Mouse (Mus musculus) cerebellum, adult 9-10 months (tissue): ENCODE measurements around the gene Sbno2.

Source experiments
- DNase-seq: peaks from one replicate; pipeline ENCODE4 v3.0.0; 2022

Gene Sbno2

DNA sequence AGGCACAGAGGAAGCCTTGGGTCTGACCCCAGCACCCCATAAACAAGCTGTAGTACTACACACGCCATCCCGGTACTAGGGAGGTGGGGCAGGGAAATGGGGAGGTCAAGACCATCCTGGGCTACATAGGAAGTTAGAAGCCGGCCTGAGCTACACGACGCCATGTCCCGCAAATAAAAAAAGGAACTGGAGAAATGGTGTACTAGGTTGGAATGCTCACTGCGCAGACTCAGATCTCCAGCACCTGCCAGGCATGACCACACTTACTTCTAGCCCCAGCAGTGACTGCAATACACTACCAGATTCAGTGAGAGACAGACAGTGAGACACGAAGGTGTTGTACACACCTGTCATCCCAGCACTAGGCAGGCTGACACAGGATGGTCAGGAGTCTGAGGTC is 17.9 kb downstream of the Sbno2 start:
- no peak for DNase-seq

DNA sequence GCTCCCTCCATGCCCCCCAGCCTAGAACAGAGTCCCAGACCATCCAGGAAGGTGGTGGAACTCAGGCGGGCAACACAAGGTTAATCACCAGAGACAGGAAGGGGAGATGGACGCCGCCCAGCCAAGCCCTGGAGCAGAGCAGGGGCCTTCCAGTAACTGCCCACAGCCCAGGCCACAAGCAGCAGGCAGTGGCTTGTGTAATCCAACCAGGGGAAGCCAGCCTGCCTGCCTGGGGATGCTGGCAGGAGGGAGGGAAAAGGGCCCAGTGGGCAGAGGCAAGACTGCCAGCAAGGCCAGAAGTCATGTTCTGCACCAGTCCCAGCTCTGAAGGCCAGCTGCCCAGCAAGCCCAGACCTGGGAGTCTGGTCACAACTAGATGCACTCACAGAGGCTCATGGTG is 18.5 kb downstream of the Sbno2 start:
- no peak for DNase-seq

DNA sequence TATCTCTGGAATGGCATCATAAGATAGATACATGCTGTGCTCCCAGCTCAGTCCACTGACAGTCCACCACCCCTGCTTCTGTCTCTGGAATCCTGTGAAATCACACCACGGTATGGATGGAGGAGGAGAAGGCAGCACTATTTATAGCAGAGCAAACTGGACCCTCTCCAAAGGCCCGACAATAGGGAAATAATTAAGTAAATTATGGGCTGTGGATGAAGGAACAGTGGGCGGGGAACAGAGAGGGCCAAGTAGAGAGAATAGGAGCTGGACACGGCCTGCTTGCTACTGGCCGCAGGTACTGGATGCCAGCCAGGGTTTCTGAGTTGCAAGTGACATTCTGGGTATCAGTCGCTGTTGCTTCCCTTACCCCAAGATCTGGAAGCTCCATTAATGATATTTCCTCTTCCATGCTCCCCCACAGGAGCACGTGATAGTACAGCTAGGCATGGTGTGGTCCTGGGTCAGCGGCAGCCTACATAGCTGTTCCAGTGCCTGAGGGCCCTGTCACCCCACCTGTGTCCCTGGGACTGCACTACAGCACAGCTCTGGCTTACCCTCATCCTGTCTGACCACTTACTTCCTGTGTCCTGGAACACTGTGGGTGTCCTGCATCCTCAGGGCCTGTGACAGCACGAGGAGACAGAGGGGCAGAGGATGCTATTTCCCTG is 20.4 kb downstream of the Sbno2 start:
- DNase-seq, result peak; percentile 59

DNA sequence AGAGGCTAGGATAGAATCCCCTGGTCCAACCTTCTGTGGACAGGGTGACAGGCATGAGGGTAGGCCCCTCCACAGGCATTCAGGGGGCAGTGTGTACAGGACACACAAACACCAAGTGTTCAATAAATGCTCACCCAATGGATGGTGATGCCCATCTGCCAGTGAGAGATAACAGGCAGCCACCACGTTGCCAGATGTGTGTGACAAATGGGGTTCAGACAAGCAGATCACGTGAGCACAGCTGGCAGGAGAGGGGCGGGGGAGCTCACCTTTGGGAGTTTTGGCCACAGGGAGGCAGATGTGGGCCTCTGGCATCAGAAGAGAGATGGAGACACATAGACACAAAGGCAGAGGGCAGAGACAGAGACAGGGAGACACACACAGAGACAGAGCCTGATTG is 24.3 kb downstream of the Sbno2 start:
- DNase-seq, result no peak

DNA sequence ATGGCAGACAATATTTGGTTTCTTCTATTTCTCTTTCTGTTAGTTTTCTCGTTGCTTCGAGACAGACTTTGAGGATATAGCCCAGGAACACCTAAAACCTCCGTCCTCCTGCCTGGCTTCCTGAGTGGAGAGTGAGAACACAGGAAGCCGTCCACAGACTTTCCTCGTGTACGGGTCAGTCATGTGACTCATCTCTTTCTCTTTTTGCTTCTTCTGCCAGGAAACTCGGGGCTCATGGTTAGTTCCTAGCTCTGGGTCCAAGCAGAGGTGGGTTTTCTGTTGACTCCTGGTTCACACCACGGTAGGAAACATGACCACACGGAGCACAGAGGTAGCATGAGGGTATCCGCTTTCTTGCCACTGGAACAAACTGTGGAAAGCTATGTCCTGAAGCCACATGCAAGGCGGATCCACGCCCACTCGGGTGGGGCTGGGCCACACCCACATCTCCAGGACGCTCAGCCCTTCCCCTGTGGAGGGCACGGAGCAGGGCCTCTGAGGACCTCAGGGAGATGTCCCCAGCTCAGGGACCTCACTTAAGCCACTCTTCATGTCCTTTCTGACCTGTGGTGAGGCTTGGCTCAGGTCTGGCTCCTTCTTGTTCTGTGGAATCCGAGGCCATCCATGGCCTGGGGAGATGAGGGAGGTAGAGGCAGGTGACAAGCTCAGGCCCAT is 24.8 kb downstream of the Sbno2 start:
- no peak for DNase-seq

DNA sequence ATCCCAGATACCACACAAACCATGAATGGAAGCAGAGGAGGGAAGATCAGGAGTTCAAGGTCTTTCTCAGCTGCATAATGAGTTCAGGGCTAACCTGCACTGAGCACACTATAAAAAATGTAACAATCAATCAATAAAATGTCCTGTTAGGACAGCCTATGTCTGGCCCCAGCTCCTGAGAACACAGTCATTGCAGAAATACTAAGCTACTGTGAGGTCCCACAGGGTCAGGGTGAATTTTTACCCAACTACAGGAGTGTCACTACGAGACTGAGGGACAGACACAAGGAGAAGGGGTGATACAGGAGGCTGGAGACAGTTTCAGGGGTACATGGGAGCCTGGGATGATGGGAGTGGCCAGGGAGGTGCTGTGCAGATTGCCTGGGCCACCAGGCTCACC is 27.0 kb downstream of the Sbno2 start:
- no peak for DNase-seq

DNA sequence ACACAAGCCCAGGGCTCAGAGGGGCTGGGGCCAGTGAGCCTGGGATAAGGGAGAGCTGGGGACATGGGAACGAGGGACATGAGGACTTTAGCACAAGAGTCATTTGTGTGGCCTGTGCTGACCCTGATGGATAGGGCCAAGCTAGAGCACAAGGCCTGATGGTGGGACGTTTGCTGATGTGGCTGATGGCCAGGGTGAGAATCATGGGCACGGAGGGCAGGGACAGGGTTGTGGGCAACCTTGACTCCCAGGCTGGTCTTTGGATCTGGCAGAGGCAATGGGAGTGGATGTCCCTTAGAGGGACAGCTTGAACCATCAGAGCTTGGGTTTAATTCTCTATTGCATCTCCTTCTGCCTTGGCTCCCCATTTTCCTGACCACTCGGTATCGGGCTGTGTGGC is 28.1 kb downstream of the Sbno2 start:
- DNase-seq, result no peak

DNA sequence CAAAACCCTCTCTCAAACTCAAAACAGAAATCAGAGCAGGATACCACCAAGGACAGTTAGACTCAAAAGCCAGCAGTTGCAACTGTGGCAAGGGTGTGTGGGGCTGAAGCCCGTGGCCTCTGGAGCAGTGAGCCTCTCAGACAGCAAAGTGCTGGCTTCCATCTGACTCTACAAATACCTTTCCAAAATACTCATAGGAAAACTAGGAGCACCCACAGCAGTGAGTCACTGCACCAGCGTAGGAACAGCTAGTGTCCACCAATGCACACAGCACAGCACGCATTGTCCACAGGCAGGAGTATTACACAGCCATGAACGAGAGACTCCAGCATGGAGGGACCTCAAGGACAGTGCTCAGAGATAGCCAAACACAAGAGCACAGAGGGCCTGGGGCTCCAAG is 29.0 kb downstream of the Sbno2 start:
- DNase-seq, result no peak

DNA sequence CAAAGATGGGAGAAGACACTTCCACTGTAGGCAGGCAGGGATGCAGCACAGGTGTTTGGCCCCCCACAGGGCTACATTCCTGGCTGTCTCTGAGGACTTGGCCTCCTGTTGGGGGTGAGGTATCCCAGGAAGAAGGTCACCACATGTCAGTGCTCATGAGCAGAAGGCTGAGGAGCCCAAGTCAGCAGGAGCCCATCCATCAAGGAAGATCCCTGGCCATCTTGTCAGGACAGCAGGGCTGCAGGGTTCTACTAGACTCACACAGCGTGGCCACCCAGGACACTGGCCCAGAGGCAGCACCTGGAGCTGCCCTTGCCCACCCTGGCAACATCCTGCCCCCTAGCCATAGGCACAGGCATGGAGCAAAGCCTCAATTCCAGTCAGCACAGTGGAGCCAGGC is 29.4 kb downstream of the Sbno2 start:
- no peak for DNase-seq

DNA sequence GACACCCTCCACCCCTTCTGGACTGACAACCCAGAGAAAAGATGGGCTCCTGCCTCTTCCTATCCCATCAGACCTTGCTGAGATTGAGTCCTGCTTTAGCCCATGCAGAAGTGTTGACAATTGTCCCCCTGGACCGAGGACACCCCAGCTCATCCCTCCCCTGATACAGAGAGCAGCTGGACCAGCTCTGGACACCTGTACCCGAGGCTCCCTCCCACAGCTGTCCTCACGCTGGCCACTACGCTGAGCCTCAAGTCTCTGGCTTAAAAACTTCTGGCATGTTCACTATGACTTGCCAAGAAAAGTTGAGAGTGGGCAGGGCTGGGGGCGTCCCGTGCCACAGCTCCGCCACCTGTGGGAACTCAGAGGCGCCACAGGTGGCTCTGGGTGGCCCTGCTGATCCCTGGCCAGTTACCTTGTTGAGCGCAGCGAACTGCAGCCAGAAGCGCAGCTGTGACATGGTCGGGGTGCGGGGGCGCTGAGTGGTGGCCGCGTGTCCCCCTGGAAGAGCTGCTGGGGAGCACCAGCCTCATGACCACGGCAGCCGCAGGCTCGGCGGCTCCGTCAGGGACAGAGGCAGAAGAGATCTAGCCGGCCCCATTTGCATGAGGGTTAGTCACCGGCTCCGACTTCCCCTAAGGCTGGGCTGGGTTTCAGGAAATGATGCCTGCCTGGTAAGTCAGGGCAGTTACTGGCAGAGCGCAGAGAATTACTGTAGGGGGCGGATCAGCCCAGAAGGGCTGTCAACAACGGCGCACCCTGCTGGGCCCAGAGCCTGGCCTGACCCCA is 30.4 kb downstream of the Sbno2 start:
- DNase-seq, result no peak

DNA sequence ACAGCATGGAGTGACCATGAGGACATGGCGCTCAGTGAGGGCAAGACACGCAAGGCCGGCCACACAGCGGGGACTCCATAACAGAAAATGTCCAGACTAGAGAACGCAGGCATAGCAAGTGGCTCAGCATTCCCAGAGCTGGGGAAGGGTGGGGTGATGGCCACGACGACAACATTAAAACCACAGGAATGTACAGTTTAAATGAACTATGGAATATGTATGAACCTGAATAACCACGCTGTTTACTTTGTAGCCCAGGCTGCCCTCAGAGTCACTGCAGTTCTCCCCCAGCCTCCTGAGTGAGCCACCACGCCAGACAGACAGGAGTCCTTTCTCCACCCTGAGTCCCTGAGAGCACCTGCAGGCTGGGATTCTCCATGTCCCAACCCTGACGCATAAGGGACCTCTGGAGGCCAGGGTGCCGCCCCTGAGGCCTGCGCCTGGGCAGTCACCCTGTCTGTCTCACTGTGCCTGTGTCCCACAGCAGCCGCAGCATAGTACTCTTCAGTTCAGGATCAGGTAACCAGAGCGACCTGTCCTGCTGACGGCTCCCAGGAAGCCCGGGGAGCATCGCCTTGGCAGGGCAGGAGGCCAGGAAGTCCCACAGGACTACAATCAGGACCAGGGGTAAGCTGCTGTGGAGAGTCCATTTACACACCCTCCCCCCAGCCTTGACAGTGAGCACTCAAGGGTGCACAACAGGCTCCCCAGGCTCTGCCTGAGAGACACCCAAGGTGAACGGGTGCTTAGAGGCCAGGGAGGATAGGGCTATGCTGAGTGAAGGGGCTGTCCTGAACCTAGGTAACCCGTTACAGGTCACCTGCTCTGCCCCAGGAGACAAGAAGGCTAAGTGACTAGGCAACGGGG is 32.5 kb downstream of the Sbno2 start:
- no peak for DNase-seq

DNA sequence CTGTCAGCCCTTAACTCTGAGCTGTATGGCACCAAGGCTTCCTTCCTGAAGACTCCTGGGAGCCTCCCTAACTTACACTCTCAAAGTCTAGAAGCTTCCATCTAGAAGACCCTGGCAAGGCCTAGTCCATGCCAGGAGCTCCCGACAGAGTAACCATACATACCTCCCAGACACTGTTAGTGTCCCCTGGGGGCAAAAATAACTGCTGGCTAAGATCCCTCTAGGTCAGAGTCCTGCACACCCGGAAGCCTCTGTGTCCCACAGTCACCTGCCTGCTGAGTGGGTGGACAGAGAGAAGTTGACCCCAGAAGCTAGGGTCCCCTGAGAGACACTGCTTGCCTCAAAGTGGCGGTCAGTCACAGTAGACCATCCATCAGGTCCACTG is 33.9 kb downstream of the Sbno2 start:
- DNase-seq, result no peak

DNA sequence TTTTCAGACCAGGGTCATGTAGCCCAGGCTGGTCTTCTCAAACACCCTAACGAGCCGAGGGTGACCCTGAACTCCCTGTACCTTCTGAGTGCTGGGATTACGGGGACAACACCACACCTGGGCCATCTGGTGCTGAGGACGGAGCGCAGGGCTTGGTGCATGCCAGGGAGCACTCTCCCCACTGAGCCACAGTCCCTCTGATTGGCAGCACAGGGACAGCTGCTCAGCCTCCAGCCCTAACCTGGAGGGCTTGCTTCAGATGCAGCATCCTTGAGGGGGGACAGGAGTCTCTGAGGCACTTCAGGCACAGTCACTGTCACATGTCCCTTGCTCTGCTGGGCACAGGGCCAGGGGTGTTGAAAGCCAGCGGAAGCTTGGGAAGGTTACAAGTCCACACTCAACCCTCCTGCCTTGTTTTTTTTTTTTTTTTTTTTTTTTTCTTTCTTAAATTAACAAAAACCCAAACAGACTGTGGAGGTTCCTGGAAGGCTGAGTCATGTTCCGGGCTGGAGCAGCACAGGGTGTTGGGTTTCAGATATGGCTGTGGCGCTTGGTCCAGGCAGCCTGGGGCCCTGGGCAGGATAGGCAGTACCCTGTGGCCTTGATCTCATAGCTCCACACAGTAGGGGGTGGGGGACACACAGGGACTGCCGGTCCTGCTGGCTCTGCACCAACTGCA is 34.4 kb downstream of the Sbno2 start:
- peak; percentile 88 for DNase-seq

DNA sequence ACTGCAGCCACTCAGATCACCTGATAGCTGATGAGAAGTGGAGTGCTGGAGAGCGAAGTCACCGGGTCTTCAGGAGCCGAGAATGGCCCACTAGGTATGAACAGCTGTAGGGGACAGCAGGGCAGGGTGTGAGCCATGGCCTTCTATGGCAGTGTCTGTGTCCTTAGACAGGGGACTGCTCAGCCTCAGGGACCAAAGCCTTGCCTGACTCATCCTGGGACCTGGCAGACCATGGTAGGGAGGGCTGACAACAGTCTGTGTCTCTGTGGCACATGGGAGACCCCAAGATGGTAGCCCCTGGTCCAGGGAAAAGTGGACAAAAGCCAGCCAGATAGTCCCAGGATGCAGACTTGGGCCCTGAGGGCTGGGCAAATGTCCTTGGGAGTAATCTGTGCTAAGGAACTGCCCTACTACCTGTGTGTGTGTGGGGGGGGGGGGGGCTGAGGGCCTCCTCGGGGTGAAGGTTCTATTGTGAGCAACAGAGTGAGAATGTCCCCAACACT is 35.4 kb downstream of the Sbno2 start:
- DNase-seq, result no peak

DNA sequence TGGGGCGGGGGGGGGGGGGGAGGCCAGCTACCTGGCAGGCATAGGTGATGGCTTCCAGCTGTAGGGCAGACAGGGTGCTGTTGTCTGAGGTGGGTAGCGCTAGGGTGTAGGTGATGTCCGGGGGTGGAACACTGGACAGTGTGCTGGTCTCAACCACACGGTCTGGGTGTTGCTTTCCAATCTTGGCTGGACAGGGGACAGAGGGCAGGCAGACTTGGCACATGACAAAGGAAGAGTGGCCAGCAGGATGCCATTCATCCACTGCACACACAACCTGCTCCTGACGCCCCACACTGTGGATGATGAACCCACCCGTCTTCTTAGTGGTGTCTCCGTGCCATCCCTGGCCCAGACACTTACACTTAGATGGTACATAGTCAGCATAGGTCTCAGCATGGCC is 36.1 kb downstream of the Sbno2 start:
- DNase-seq, result no peak

DNA sequence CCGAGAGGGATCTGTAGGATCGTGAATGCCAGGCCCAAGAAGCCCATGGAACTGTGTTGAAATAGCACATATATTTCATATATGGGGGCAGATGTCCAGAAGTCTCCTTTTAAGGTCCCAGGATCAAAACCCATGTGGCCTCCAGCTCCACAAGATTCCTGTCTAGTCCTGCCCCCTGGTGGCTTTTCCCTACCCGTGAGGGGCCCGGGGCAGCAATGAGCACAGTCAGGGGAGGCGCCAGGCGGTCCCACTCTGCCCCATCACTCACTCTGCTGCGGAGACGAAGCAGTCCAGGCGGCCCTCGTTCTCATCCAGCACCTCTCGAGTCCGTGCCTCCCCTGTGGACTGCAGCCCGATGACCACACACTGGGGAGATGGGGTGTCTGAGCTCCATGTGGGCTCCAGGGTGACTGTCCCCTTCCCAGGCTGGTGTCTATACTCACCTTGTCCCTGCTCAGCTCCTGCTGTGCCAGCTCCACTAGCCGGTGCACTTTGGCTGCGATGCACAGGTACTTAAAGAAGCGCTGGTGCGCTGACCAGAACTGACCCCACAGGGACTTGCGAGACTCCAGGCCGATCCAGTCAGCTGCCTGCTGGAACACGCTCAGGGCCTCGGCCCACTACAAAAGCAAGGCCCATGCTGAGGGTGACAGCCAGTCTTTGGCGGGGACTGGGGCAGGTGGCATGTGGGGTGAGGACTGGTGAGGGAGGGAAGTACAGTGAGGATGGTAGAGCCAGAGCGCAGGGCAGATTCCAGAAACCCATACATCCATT is 41.3 kb downstream of the Sbno2 start:
- DNase-seq, result no peak

DNA sequence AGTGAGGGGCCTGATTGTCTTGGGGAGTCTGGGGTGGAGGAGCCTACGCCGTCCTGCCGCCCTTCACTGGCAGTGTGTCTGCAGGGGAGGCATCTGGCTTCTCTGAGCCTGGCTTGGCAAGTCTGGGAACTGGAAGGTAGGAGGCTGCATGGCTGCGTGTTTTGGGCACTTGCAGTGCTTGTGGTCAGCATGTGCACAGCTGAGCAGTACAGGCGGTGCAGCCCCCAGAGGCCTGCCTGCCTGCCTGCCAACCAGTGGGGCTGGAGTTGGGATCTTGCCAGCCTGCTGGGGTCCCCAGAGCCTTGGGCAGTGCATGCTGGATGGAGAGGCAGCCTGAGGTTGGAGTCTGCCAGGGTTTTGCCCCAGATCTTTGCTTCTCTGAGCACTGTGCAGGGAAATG is 42.3 kb downstream of the Sbno2 start:
- DNase-seq, result no peak

DNA sequence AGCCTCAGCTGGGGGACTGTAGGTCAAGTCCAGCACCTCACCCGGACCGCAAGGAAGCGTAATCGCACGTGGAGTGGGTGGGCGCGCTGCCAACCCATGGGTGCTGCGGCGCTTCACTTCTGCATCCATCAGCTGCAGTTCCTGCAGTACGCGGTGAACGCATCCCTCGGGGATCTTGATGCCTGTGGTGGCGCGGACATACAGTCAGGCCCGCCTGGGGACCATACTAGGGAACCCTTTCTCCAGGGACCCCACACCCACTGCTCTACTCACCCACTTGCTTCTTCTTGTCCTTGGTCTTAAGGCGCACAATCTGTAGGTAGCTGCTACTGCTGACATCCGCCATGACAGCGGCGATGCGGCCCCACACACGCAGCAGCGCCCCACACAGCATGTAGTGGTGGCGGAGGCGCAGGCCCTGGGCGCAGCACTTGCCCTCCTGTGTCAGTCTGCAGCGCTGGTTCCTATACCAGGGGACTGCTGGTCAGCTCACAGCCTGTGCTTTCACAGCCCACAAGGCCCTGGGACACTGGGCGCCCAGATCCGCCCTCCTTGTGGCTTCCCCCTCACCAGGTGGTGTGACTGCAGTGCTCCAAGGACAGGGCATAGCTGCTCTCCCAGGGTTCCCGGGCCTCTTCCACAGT is 47.6 kb downstream of the Sbno2 start:
- DNase-seq, result no peak

DNA sequence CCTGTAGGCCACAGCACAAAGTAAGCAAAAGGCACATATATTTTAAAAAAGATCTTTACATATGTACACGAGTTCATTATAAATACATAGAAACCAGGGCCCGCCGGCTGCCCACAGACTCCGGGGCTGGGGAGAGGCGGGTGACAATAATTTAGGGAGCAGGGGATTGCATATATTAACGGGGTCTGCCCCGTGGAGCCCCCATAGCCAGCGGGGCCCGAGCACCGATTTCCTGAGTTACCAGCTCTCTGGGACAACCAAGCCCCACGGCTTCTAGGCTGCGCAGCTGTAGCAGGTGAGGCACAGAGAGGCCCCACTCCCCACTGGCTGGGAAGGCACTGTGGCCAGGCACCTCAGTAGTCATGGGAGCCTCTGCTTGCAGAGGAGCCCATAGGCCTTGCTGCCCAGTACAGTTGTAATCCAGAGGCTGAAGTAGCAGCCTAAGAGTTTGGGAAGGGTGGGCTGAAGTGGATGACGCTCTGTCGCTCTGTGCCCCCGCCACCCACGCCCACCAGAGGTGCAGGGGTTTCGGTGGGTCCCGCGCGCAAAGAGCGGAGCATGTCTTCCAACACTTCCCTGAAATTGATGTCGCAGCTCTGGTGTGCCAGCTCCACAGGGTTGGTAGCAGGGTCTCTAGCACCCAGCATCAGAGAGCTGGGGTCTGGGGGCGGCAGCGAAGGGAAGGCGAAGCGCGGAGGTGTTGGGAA is 48.2 kb downstream of the Sbno2 start:
- DNase-seq, result no peak

DNA sequence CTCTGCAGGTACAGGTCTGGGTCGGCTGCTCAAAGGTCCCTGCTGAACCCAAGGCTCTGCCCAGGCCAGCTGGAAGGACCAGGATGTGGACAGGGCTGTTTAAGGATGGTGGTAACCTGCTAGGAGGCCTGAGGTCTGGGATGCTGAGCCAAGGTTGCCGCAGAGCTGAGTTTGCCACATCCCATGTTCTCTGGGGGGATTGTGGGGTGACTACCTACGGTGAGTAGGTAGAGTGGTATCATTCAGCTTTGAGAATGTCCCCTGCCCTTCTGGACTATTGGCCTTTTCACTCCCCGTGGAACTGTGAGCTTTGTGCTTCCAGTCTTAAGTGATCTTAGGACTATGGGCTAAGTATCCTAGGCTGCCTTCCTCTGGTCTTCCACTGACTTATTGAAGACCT is 48.9 kb downstream of the Sbno2 start:
- DNase-seq, result no peak
